Mouse (Mus musculus): Measurements from ENCODE around the gene Sirt7.

GRCm38 (mm10) chr11:120641255-120641654 is 16.2 kb upstream of the Sirt7 start:
- no peak for TF ChIP-seq CTCF (IDR thresholded peaks at IDR 0.05; ENCODE audit: extremely low read depth, insufficient read depth, low read length)
- TF ChIP-seq POLR2A (IDR thresholded peaks at IDR 0.05; ENCODE audit: extremely low read depth, insufficient read depth, low read length), result no peak

All from cortical plate, adult 2 months (tissue).